Mouse (Mus musculus): ENCODE results near the gene Spata2.

Gene Spata2

GRCm38 (mm10) chr2:167449331-167450275, 43.1 kb downstream of the Spata2 start:
- ChIA-PET POLR2A (interaction anchor here in 3 of 4 experiments (0.5 to 6.8 kb wide), 32 partner anchors 9 to 185 kb away, joined by 3 to 68 read pairs (median 4); partner anchors contain the start of genes Slc9a8 (in 2 of the 3) and Rnf114 (in 1 of the 3)), CTCF (interaction anchor here (0.6 to 2.1 kb wide), 16 partner anchors 8 to 305 kb away, joined by 3 to 11 read pairs (median 4); partner anchors contain the start of genes Slc9a8 (in 1 of the 4) and Snai1 (in 1 of the 4))

- CTCF ChIA-PET: no interaction called here
Measured at GRCm38 (mm10) chr2:167447629-167448028, 45.1 kb downstream of the Spata2 start.

GRCm38 (mm10) chr2:167447207-167447606, 45.5 kb downstream of the Spata2 start:
- ChIA-PET POLR2A (interaction anchor here in 3 of 4 experiments (1.5 to 6.8 kb wide), 6 partner anchors 9 to 24 kb away, joined by 4 to 68 read pairs (median 16); partner anchors contain the start of gene Slc9a8 (in 2 of the 3)), CTCF (interaction anchor here in 1 of 4 experiments (0.6 kb wide), 1 partner anchor 234 kb away, joined by 3 read pairs; no protein-coding TSS in a partner anchor)

More at GRCm38 (mm10) chr2:167447629-167448028, 45.1 kb downstream of the Spata2 start:
- POLR2A ChIA-PET: interaction anchor here in 3 of 4 experiments (0.7 to 6.8 kb wide), 10 partner anchors 9 to 416 kb away, joined by 3 to 68 read pairs (median 11); partner anchors contain the start of gene Slc9a8 (in 2 of the 3)

- ChIA-PET CTCF (interaction anchor here in 1 of 4 experiments (1.0 to 2.0 kb wide), 2 partner anchors 28 to 43 kb away, joined by 3 to 4 read pairs; no protein-coding TSS in a partner anchor), POLR2A (interaction anchor here (0.5 to 6.8 kb wide), 16 partner anchors 10 to 751 kb away, joined by 3 to 68 read pairs (median 3); partner anchors contain the start of gene Slc9a8 (in 2 of the 4))
Measured at GRCm38 (mm10) chr2:167445911-167446780, 46.5 kb downstream of the Spata2 start.

- ChIA-PET POLR2A (interaction anchor here in 3 of 4 experiments (0.6 to 8.9 kb wide), 16 partner anchors 11 to 195 kb away, joined by 3 to 51 read pairs (median 6); partner anchors contain the start of genes Rnf114 (in 1 of the 3) and Spata2 (in 1 of the 3)), CTCF (interaction anchor here in 2 of 4 experiments (0.6 kb wide), 3 partner anchors 39 to 183 kb away, joined by 3 read pairs; no protein-coding TSS in a partner anchor)
Measured at GRCm38 (mm10) chr2:167443411-167444193, 49.1 kb downstream of the Spata2 start.

- CTCF ChIA-PET: interaction anchor here in 2 of 4 experiments (0.6 kb wide), 2 partner anchors 17 to 132 kb away, joined by 3 to 4 read pairs; no protein-coding TSS in a partner anchor
- POLR2A ChIA-PET: interaction anchor here in 3 of 4 experiments (0.7 to 8.9 kb wide), 17 partner anchors 8 to 1118 kb away, joined by 3 to 51 read pairs (median 5); partner anchors contain the start of gene Slc9a8 (in 1 of the 3)
Measured at GRCm38 (mm10) chr2:167439422-167439821, 53.3 kb downstream of the Spata2 start.

GRCm38 (mm10) chr2:167436371-167436770, 56.3 kb downstream of the Spata2 start:
- ChIA-PET CTCF (interaction anchor here in 1 of 4 experiments (0.6 kb wide), 1 partner anchor 1949 kb away, joined by 3 read pairs; no protein-coding TSS in a partner anchor), POLR2A (interaction anchor here in 2 of 4 experiments (1.1 to 8.9 kb wide), 2 partner anchors 12 to 29 kb away, joined by 6 to 51 read pairs; no protein-coding TSS in a partner anchor)

- CTCF ChIA-PET: no interaction called here
- POLR2A ChIA-PET: interaction anchor here in 3 of 4 experiments (0.6 to 6.8 kb wide), 7 partner anchors 10 to 721 kb away, joined by 3 to 77 read pairs (median 8); partner anchors contain the start of gene Slc9a8 (in 2 of the 3)
Measured at GRCm38 (mm10) chr2:167435631-167436030, 57.1 kb downstream of the Spata2 start.

- CTCF ChIA-PET: no interaction called here
Measured at GRCm38 (mm10) chr2:167434570-167434969, 58.1 kb downstream of the Spata2 start.

GRCm38 (mm10) chr2:167431418-167431776, 61.3 kb downstream of the Spata2 start:
- CTCF ChIA-PET: interaction anchor here in 2 of 4 experiments (0.6 to 4.2 kb wide), 8 partner anchors 10 to 238 kb away, joined by 3 to 27 read pairs (median 4); partner anchors contain the start of gene Slc9a8 (in 1 of the 2)
- POLR2A ChIA-PET: interaction anchor here (0.5 to 6.8 kb wide), 43 partner anchors 8 to 359 kb away, joined by 3 to 77 read pairs (median 5); partner anchors contain the start of gene Slc9a8 (in 2 of the 4)

More at GRCm38 (mm10) chr2:167434570-167434969, 58.1 kb downstream of the Spata2 start:
- POLR2A ChIA-PET: interaction anchor here in 2 of 4 experiments (1.2 to 6.8 kb wide), 8 partner anchors 11 to 98 kb away, joined by 3 to 77 read pairs (median 6); partner anchors contain the start of gene Slc9a8 (in 2 of the 2)

All from embryonic stem cell, embryonic (primary cell).